Mouse (Mus musculus): ENCODE data around the gene Mfsd2b. TPM values are rescaled to one million over a fixed set of nuclear protein-coding genes. Genes with fewer than 3 reads are reported as not detected.
A peak's percentile ranks its signal among the peaks of the same experiment; 100 is the strongest.

Gene Mfsd2b
- polyA plus RNA-seq, 1 experiment from 2014 or later, result 3.5 TPM

DNA sequence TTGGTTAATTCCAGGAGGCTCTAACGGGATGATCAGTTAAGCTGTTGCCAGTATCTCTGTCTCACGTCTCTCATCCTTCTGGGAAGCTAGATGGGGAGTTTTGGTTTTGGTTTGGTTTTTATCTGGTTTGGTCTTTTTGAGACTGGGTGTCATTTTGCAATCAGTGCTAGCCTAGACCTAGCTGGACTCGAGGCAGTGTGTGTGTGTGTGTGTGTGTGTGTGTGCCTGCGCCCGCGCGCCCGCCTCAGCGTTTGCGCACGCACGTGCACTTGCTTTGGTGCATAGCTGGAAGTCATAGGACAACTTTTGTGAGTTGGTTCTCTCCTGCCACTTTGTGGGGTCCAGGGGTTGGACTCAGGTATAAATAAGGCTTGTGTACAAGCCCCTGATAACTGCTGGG is 30.4 kb downstream of the Mfsd2b start:
- peaks cover 10% of the 10 kb centered on the region; the same call in 1 of the 2 replicates for H3K4me1 ChIP-seq (ENCODE audit: control insufficient read depth, insufficient read depth, low read length)
- H3K36me3 ChIP-seq (ENCODE audit: control insufficient read depth, insufficient read depth, low read length), result no peaks in the 10 kb centered on the region
- DNase-seq (ENCODE audit: low spot score) (peak; percentile 60), ATAC-seq (ENCODE audit: insufficient number of reproducible peaks, low FRiP score, low TSS enrichment, low read depth) (no peak)
- no peak overlapping the region for H3K27ac ChIP-seq (replicated peaks; ENCODE audit: low read depth, low read length)
- H3K27me3 ChIP-seq (ENCODE audit: control insufficient read depth, insufficient read depth, low read length), result no peaks in the 10 kb centered on the region
- H3K4me2 ChIP-seq (ENCODE audit: low read depth, severe bottlenecking), result peak overlapping the region; percentile 64
- H3K4me3 ChIP-seq (ENCODE audit: low read depth, low read length), result peak overlapping the region; percentile 56
- no peaks in the 10 kb centered on the region for H3K9me3 ChIP-seq (ENCODE audit: control insufficient read depth, low read length)
- under 1% methylated on average over 12 of the region's 12 CpGs for WGBS
- H3K9ac ChIP-seq (ENCODE audit: low read length), result peak overlapping the region; percentile 52

DNA sequence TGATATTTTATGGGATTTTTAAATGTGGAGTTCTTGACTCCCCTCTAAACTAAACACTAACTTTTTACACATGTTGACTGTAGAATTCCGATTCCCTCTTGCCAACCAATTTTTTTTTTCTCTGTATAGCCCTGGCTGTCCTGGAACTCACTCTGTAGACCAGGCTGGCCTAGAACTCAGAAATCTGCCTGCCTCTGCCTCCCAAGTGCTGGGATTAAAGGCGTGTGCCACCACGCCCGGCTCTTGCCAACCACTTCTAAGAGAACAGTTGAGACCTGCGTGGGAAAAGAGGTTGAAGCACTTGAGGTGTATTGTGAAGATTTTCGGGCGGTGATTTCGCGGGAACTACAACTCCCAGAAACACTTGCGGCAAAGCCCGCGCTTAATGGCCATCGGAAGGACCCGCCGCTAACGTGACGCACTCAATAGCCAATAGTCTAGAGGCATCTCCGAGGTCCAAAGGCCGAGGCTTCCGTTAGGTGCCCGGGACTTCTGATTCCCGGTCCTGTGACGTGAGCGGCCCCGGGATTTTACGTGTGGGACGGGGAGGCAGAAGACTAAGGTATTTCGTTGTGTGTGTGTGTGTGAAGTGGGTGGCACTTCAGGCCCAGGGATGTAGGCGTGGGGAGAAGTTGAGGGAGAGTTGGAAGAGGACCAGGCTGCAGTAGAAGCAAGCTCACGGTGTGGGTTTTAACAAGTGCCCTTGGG is 31.1 kb downstream of the Mfsd2b start, which contains the start of gene Wdcp:
Gene Wdcp (plus strand): TSS at position 414 of the 708 bp plus-strand sequence.
- Histone ChIP-seq H3K4me2 (ENCODE audit: low read depth, severe bottlenecking) (peak within 1 kb of the TSS; percentile 82), H3K4me3 (ENCODE audit: low read depth, low read length) (peak within 1 kb of the TSS; percentile 56), H3K9ac (ENCODE audit: low read length) (peak within 1 kb of the TSS; percentile 52), H3K36me3 (ENCODE audit: control insufficient read depth, insufficient read depth, low read length) (no peaks in the 10 kb centered on the region), H3K27ac (replicated peaks; ENCODE audit: low read depth, low read length) (no peak within 1 kb of the TSS), H3K27me3 (ENCODE audit: control insufficient read depth, insufficient read depth, low read length) (no peaks in the 10 kb centered on the region), H3K4me1 (ENCODE audit: control insufficient read depth, insufficient read depth, low read length) (peaks cover 10% of the 10 kb centered on the region; the same call in 1 of the 2 replicates), H3K9me3 (ENCODE audit: control insufficient read depth, low read length) (no peaks in the 10 kb centered on the region)
- WGBS, result under 1% methylated on average over 30 of the region's 30 CpGs
- ATAC-seq (ENCODE audit: insufficient number of reproducible peaks, low FRiP score, low TSS enrichment, low read depth) (peak; percentile 86), DNase-seq (ENCODE audit: low spot score) (peak; percentile 91)

DNA sequence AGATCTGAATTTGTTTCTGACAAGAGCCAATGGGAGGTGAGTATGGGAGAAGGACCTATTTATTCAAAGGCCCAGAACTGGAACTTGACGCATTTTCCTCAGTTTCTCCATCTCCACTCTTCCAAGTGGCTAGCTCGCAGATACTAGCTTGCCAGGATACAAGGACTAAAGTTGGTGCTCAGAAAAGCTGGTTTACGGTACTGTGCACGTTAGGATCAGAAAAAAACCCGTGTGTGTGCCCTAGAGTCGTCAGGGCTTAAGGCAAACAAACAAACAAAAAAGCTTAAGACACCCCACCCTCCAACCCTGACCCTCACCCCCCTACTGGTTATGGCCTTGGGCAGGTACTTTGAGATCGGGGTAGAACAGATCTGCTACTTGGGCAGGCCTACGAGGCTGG is 31.7 kb downstream of the Mfsd2b start:
- 86% methylated on average over 8 of the region's 8 CpGs for WGBS
- H3K4me3 ChIP-seq (ENCODE audit: low read depth, low read length), result no peak overlapping the region
- H3K27me3 ChIP-seq (ENCODE audit: control insufficient read depth, insufficient read depth, low read length), result no peaks in the 10 kb centered on the region
- DNase-seq (ENCODE audit: low spot score), result no peak
- no peaks in the 10 kb centered on the region for H3K9me3 ChIP-seq (ENCODE audit: control insufficient read depth, low read length)
- no peak for ATAC-seq (ENCODE audit: insufficient number of reproducible peaks, low FRiP score, low TSS enrichment, low read depth)
- no peaks in the 10 kb centered on the region for H3K36me3 ChIP-seq (ENCODE audit: control insufficient read depth, insufficient read depth, low read length)
- H3K4me2 ChIP-seq (ENCODE audit: low read depth, severe bottlenecking), result no peak overlapping the region
- no peak overlapping the region for H3K27ac ChIP-seq (replicated peaks; ENCODE audit: low read depth, low read length)
- H3K9ac ChIP-seq (ENCODE audit: low read length), result no peak overlapping the region
- peaks cover 10% of the 10 kb centered on the region; the same call in 1 of the 2 replicates for H3K4me1 ChIP-seq (ENCODE audit: control insufficient read depth, insufficient read depth, low read length)

DNA sequence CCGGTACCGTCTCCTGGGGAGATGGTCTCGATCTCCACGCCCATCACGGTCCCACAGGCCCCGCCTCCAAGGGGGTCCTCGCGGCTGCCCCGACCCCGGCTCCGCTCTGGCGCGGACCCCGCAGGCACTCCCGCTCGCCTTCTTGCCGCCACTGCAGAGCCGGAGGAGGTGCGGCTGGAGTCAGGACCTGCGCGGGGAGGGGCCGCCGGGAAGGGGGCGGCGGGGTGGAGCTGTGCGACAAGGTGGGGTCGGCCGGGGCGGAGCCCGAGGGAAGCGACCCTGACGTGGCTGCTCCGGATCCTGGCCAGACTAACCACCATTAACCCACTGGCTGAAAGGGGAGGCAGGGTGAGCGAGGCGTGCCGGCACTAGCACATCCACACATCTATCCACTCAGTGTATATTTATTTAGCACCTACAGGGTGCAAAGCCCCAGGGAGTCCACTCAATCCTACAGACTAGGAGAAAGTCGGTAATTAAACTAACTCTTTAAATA is 32.7 kb downstream of the Mfsd2b start, which contains the start of gene Fkbp1b:
Gene Fkbp1b (minus strand): TSS at position 200 of the 496 bp plus-strand sequence.
- Histone ChIP-seq H3K4me1 (ENCODE audit: control insufficient read depth, insufficient read depth, low read length) (peaks cover 10% of the 10 kb centered on the region; the same call in 1 of the 2 replicates), H3K36me3 (ENCODE audit: control insufficient read depth, insufficient read depth, low read length) (no peaks in the 10 kb centered on the region), H3K9ac (ENCODE audit: low read length) (peak within 1 kb of the TSS; percentile 66), H3K27ac (replicated peaks; ENCODE audit: low read depth, low read length) (no peak within 1 kb of the TSS), H3K27me3 (ENCODE audit: control insufficient read depth, insufficient read depth, low read length) (no peaks in the 10 kb centered on the region), H3K4me3 (ENCODE audit: low read depth, low read length) (peak within 1 kb of the TSS; percentile 70), H3K4me2 (ENCODE audit: low read depth, severe bottlenecking) (peak within 1 kb of the TSS; percentile 82), H3K9me3 (ENCODE audit: control insufficient read depth, low read length) (no peaks in the 10 kb centered on the region)
- peak; percentile 86 for DNase-seq (ENCODE audit: low spot score)
- peak; percentile 78 for ATAC-seq (ENCODE audit: insufficient number of reproducible peaks, low FRiP score, low TSS enrichment, low read depth)
- 0% methylated on average over 31 of the region's 37 CpGs for WGBS

DNA sequence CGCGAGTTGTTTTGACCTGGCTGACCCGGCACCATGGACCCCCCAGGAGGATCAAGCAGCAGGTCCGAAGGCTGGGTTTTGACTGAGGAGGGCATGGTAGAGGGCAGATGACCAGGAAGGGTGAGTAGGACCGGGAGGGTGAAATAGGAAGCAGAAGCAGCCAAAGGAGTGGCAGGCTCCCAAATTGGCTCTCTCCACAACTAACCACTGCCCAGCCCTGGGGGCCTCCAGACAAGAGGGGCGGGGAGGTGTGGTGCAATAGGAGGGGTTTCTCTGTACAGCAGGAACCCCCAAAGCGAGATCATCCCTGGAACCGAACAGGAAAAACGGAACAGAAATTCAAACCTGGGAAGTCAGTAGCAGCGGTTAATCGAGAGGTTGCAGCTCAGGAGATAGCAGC is 33.4 kb downstream of the Mfsd2b start:
- Histone ChIP-seq H3K4me1 (ENCODE audit: control insufficient read depth, insufficient read depth, low read length) (peaks cover 10% of the 10 kb centered on the region; the same call in 1 of the 2 replicates), H3K4me3 (ENCODE audit: low read depth, low read length) (peak overlapping the region; percentile 70), H3K9me3 (ENCODE audit: control insufficient read depth, low read length) (no peaks in the 10 kb centered on the region), H3K9ac (ENCODE audit: low read length) (peak overlapping the region; percentile 66), H3K36me3 (ENCODE audit: control insufficient read depth, insufficient read depth, low read length) (no peaks in the 10 kb centered on the region), H3K27me3 (ENCODE audit: control insufficient read depth, insufficient read depth, low read length) (no peaks in the 10 kb centered on the region), H3K4me2 (ENCODE audit: low read depth, severe bottlenecking) (peak overlapping the region; percentile 82), H3K27ac (replicated peaks; ENCODE audit: low read depth, low read length) (no peak overlapping the region)
- ATAC-seq (ENCODE audit: insufficient number of reproducible peaks, low FRiP score, low TSS enrichment, low read depth) (0 out of 2 replicates have a peak, but pooled peaks have one; percentile 1), DNase-seq (ENCODE audit: low spot score) (peak; percentile 25)
- WGBS, result 1% methylated on average over 11 of the region's 11 CpGs

DNA sequence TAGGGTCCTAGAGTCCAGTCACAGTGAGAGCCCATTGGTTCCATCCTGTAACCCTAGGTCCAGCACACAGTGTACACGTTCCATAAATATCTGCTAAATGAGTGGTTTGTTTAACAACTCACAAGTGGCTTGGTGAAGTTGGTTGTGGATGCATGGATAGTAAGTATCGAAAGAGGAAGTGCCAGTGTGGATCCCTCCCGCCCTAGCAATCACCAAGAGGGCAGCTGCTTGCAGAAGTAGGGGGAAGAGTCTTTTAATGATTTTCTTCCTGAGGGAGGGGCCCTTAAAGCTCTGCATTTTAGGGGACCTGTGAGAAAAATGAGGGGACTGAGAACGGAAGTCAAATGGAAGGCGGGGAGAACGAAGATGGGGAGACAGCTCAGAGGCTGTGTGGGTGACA is 34.1 kb downstream of the Mfsd2b start:
- Histone ChIP-seq H3K27me3 (ENCODE audit: control insufficient read depth, insufficient read depth, low read length) (no peaks in the 10 kb centered on the region), H3K4me1 (ENCODE audit: control insufficient read depth, insufficient read depth, low read length) (peaks cover 10% of the 10 kb centered on the region; the same call in 1 of the 2 replicates), H3K36me3 (ENCODE audit: control insufficient read depth, insufficient read depth, low read length) (no peaks in the 10 kb centered on the region), H3K4me2 (ENCODE audit: low read depth, severe bottlenecking) (no peak overlapping the region), H3K27ac (replicated peaks; ENCODE audit: low read depth, low read length) (no peak overlapping the region), H3K4me3 (ENCODE audit: low read depth, low read length) (no peak overlapping the region), H3K9ac (ENCODE audit: low read length) (no peak overlapping the region), H3K9me3 (ENCODE audit: control insufficient read depth, low read length) (no peaks in the 10 kb centered on the region)
- WGBS, result 51% methylated on average over 6 of the region's 6 CpGs
- DNase-seq (ENCODE audit: low spot score) (no peak), ATAC-seq (ENCODE audit: insufficient number of reproducible peaks, low FRiP score, low TSS enrichment, low read depth) (no peak)

DNA sequence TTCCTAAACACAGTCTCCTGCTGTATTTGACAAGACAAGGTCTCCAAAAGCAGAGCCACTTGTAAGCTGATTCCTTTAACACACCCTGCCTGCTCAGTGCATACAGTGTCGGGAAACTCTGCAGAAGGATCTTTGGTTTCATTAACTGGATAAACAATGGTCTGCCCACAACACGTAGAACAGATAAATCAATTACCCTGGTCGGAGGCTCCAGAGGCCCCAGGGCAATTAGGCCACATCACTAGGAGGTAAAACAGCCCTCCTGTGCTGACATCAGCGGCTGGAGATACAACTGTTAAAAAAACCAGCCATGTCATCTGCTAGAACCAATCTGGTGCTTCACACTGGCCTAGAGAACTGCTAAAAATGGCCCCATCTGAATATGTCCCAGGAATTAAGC is 37.2 kb downstream of the Mfsd2b start:
- no peaks in the 10 kb centered on the region for H3K27me3 ChIP-seq (ENCODE audit: control insufficient read depth, insufficient read depth, low read length)
- no peak for ATAC-seq (ENCODE audit: insufficient number of reproducible peaks, low FRiP score, low TSS enrichment, low read depth)
- H3K4me2 ChIP-seq (ENCODE audit: low read depth, severe bottlenecking), result no peak overlapping the region
- H3K4me3 ChIP-seq (ENCODE audit: low read depth, low read length), result no peak overlapping the region
- H3K4me1 ChIP-seq (ENCODE audit: control insufficient read depth, insufficient read depth, low read length), result 0 out of 2 replicates have a peak, but pooled peaks cover 3% of the 10 kb centered on the region
- H3K9me3 ChIP-seq (ENCODE audit: control insufficient read depth, low read length), result no peaks in the 10 kb centered on the region
- 11% methylated on average over 4 of the region's 4 CpGs for WGBS
- H3K36me3 ChIP-seq (ENCODE audit: control insufficient read depth, insufficient read depth, low read length), result no peaks in the 10 kb centered on the region; the same call in 1 of the 2 replicates
- no peak for DNase-seq (ENCODE audit: low spot score)
- no peak overlapping the region for H3K9ac ChIP-seq (ENCODE audit: low read length)
- H3K27ac ChIP-seq (replicated peaks; ENCODE audit: low read depth, low read length), result no peak overlapping the region

DNA sequence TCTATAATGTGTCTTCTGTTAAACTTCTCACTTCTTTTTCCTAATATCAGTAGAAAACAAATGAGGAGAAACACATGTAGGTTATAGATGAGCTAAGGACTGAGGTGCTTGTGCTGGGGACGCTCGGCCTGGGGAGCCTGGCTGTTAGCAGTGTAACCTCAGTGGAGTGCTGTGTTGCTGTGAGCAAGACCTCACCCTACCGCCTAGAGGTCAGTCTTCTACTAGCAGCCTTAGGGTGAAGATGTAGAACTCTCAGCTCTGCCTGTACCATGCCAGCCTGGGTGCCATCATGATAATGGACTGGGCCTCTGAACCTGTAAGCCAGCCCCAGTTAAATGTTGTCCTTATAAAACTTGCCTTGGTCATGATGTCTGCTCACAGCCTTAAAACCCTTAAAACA is 46.9 kb downstream of the Mfsd2b start:
- H3K9me3 ChIP-seq (ENCODE audit: control insufficient read depth, low read length), result no peaks in the 10 kb centered on the region
- WGBS, result 71% methylated on average over 3 of the region's 3 CpGs
- peaks cover 13% of the 10 kb centered on the region for H3K36me3 ChIP-seq (ENCODE audit: control insufficient read depth, insufficient read depth, low read length)
- H3K4me3 ChIP-seq (ENCODE audit: low read depth, low read length), result no peak overlapping the region
- H3K4me1 ChIP-seq (ENCODE audit: control insufficient read depth, insufficient read depth, low read length), result no peaks in the 10 kb centered on the region
- DNase-seq (ENCODE audit: low spot score) (no peak), ATAC-seq (ENCODE audit: insufficient number of reproducible peaks, low FRiP score, low TSS enrichment, low read depth) (no peak)
- H3K4me2 ChIP-seq (ENCODE audit: low read depth, severe bottlenecking), result no peak overlapping the region
- H3K9ac ChIP-seq (ENCODE audit: low read length), result no peak overlapping the region
- no peak overlapping the region for H3K27ac ChIP-seq (replicated peaks; ENCODE audit: low read depth, low read length)
- H3K27me3 ChIP-seq (ENCODE audit: control insufficient read depth, insufficient read depth, low read length), result no peaks in the 10 kb centered on the region

Data from limb, embryonic 11.5 days (tissue).